ENCODE assay signal across 8 mouse cellular contexts in genomic region chr2:77279861-77280511, GRCm38 (mm10). TPM values are rescaled to one million over a fixed set of nuclear protein-coding genes. Genes with fewer than 3 reads are reported as not detected.
DNase-seq lines count a peak whose midpoint lies in the region; ATAC-seq and TF ChIP-seq lines count a peak whose summit lies in the region.

No protein-coding gene starts in this region.

- TF ChIP-seq CTCF in midbrain, postnatal 0 days (IDR thresholded peaks at IDR 0.05) = no peak

- no peaks in the 10 kb centered on the region for H3K9me3 ChIP-seq in heart, embryonic 10.5 days
- H3K9me3 ChIP-seq in forebrain, embryonic 16.5 days (ENCODE audit: control insufficient read depth, low read length) = no peaks in the 10 kb centered on the region
- no peaks in the 10 kb centered on the region for H3K9me3 ChIP-seq in midbrain, postnatal 0 days (ENCODE audit: low read length)

- WGBS in heart, embryonic 10.5 days = 1% methylated on average over 57 of the region's 57 CpGs
- WGBS in forebrain, embryonic 16.5 days = 1% methylated on average over 54 of the region's 57 CpGs
- 0% methylated on average over 33 of the region's 57 CpGs for WGBS in midbrain, postnatal 0 days

- DNase-seq in heart, embryonic 10.5 days (ENCODE audit: low spot score) = no peak
- no peak for DNase-seq in heart, adult 8-10 months (ENCODE audit: low spot score)
- peak; percentile 21 for DNase-seq in CD4-positive, CD25-positive, alpha-beta regulatory T cell, adult 2 months (ENCODE audit: low read depth, low spot score)
- peak; percentile 54 to 70 for DNase-seq in cerebellum, adult 18-20 months
- DNase-seq in kidney, postnatal 4 days = peak; percentile 48 to 61
- DNase-seq in midbrain, postnatal 0 days (ENCODE audit: low spot score) = peak; percentile 6
- peak; percentile 43 for DNase-seq in thymus, postnatal 14 days

- peak overlapping the region; percentile 93 for H3K27ac ChIP-seq in heart, embryonic 10.5 days
- peak overlapping the region; percentile 87 for H3K27ac ChIP-seq in forebrain, embryonic 16.5 days (ENCODE audit: low read length)
- peak overlapping the region; percentile 91 for H3K27ac ChIP-seq in midbrain, postnatal 0 days (ENCODE audit: low read depth, low read length)

- peaks cover 21% of the 10 kb centered on the region for H3K4me1 ChIP-seq in heart, embryonic 10.5 days
- peaks cover 9% of the 10 kb centered on the region for H3K4me1 ChIP-seq in forebrain, embryonic 16.5 days (replicated peaks; ENCODE audit: control insufficient read depth, insufficient read depth, low read length)
- peaks cover 7% of the 10 kb centered on the region for H3K4me1 ChIP-seq in midbrain, postnatal 0 days (ENCODE audit: insufficient read depth, low read length)

- peak overlapping the region; percentile 66 for H3K4me2 ChIP-seq in forebrain, embryonic 16.5 days (ENCODE audit: low read length)
- H3K4me2 ChIP-seq in midbrain, postnatal 0 days (ENCODE audit: low read depth, low read length, poor library complexity, severe bottlenecking) = peak overlapping the region; percentile 85

- peak; percentile 67 for ATAC-seq in forebrain, embryonic 16.5 days
- ATAC-seq in midbrain, postnatal 0 days (ENCODE audit: low FRiP score) = peak; percentile 77

- H3K27me3 ChIP-seq in heart, embryonic 10.5 days (ENCODE audit: insufficient read depth, poor library complexity, severe bottlenecking) = peaks cover 13% of the 10 kb centered on the region
- no peaks in the 10 kb centered on the region for H3K27me3 ChIP-seq in forebrain, embryonic 16.5 days (replicated peaks; ENCODE audit: control insufficient read depth, insufficient read depth, low read length)
- H3K27me3 ChIP-seq in midbrain, postnatal 0 days (ENCODE audit: insufficient read depth, low read length) = no peaks in the 10 kb centered on the region

- peak overlapping the region; percentile 100 for H3K9ac ChIP-seq in forebrain, embryonic 16.5 days (replicated peaks; ENCODE audit: low read depth, low read length)
- H3K9ac ChIP-seq in midbrain, postnatal 0 days (replicated peaks; ENCODE audit: low read length, poor library complexity, severe bottlenecking) = peak overlapping the region; percentile 99

- peak overlapping the region; percentile 96 for H3K4me3 ChIP-seq in heart, embryonic 10.5 days
- H3K4me3 ChIP-seq in forebrain, embryonic 16.5 days (replicated peaks; ENCODE audit: low read length) = peak overlapping the region; percentile 95
- peak overlapping the region; percentile 95 for H3K4me3 ChIP-seq in midbrain, postnatal 0 days (ENCODE audit: low read depth, low read length)

- no peaks in the 10 kb centered on the region for H3K36me3 ChIP-seq in heart, embryonic 10.5 days
- H3K36me3 ChIP-seq in forebrain, embryonic 16.5 days (ENCODE audit: control insufficient read depth, insufficient read depth) = no peaks in the 10 kb centered on the region
- no peaks in the 10 kb centered on the region for H3K36me3 ChIP-seq in midbrain, postnatal 0 days (ENCODE audit: insufficient read depth, low read length)

RNA-seq across cellular contexts. Expression of gene Sestd1, which starts 0.4 kb away (rescaled TPM):
- polyA plus RNA-seq in heart, embryonic 10.5 days (2016; fragmentation: Nextera tagmentation; extraction: Ambion mirVana) = 8.2 and 9.9 TPM in 2 replicates
- total RNA-seq in heart, adult 8-10 months (2022) = 10 to 100 TPM; 16.3 to 19.4 (median 17.2) TPM
- polyA plus RNA-seq in forebrain, embryonic 16.5 days (2015; fragmentation: Nextera tagmentation; extraction: Ambion mirVana) = 38.4 and 45.4 TPM in 2 replicates
- 52.6 and 64.0 TPM in 2 replicates for total RNA-seq in midbrain, postnatal 0 days (2014; rRNA removed)
- polyA plus RNA-seq in midbrain, postnatal 0 days (2015; fragmentation: Nextera tagmentation; extraction: Ambion mirVana) = 21.6 and 23.7 TPM in 2 replicates

Comparison
In these comparisons a context has a peak if more than half of its experiments do, and no peak if none do; other contexts are left out.
1. DNase-seq: peak in CD4-positive, CD25-positive, alpha-beta regulatory T cell, adult 2 months (single experiment), cerebellum, adult 18-20 months (2 of 2), kidney, postnatal 4 days (2 of 2), midbrain, postnatal 0 days (single experiment) and thymus, postnatal 14 days (single experiment); none in heart, embryonic 10.5 days (single experiment) and heart, adult 8-10 months (single experiment).
2. Peak in every context shown above with its lines, with median percentiles within 50 percentile points of each other: H3K27ac ChIP-seq and H3K4me3 ChIP-seq.